Mouse (Mus musculus) embryonic facial prominence, embryonic 14.5 days (tissue): ENCODE measurements around the gene Ttl. TPM values are rescaled to one million over a fixed set of nuclear protein-coding genes. Genes with fewer than 3 reads are reported as not detected.
A peak's percentile ranks its signal among the peaks of the same experiment; 100 is the strongest.

Source experiments
- ATAC-seq: fragments of 200-750 bp; cut with Nextera tagmentation; 2 replicates; pipeline ENCODE4 v1.8.0; 2017; ENCODE audit warnings: low read depth, moderate number of reproducible peaks, moderate TSS enrichment
- DNase-seq: peaks from one replicate; pipeline ENCODE4 v3.0.0-alpha.2; 2015; ENCODE audit warnings: low spot score
- H3K27ac ChIP-seq: fragments of 300-500 bp; sonication (generic); replicated peaks from 2 replicates; pipeline ENCODE4 v1.5.1; 2014; ENCODE audit warnings: low read depth, mild to moderate bottlenecking, low read length, moderate library complexity
- H3K27me3 ChIP-seq: fragments of 300-500 bp; sonication (generic); replicated peaks from 2 replicates; pipeline ENCODE4 v1.6.1; 2014; ENCODE audit warnings: low read length; ENCODE audit not compliant: control insufficient read depth, insufficient read depth
- H3K36me3 ChIP-seq: fragments of 300-500 bp; sonication (generic); 2 replicates; pipeline ENCODE4 v1.6.1; 2014; ENCODE audit warnings: low read length, mixed read lengths; ENCODE audit not compliant: control insufficient read depth, insufficient read depth
- H3K4me1 ChIP-seq: fragments of 300-500 bp; sonication (generic); 2 replicates; pipeline ENCODE4 v1.6.1; 2014; ENCODE audit warnings: antibody characterized with exemption, low read length; ENCODE audit not compliant: control insufficient read depth, insufficient read depth
- H3K4me2 ChIP-seq: fragments of 300-500 bp; sonication (generic); 2 replicates; pipeline ENCODE4 v1.6.1; 2014; ENCODE audit warnings: low read depth, mild to moderate bottlenecking, low read length, moderate library complexity, mixed read lengths
- H3K4me3 ChIP-seq: fragments of 300-500 bp; sonication (generic); 2 replicates; pipeline ENCODE4 v1.5.1; 2014; ENCODE audit warnings: low read depth, mild to moderate bottlenecking, low read length
- H3K9ac ChIP-seq: fragments of 300-500 bp; sonication (generic); 2 replicates; pipeline ENCODE4 v1.6.1; 2014; ENCODE audit warnings: low read depth, mild to moderate bottlenecking, low read length, moderate library complexity, mixed read lengths
- H3K9me3 ChIP-seq: fragments of 300-500 bp; sonication (generic); 2 replicates; pipeline ENCODE4 v1.6.1; 2016; ENCODE audit warnings: low read length; ENCODE audit not compliant: control insufficient read depth
- WGBS: fragments of 180-500 bp; shearing (Covaris S2); extraction: QIAGEN DNeasy Blood & Tissue Kit; methylation state at CpG from one replicate; pipeline ENCODE4 v1.1.7; 2014; 5-methylcytosine and 5-hydroxymethylcytosine counted together
- polyA plus RNA-seq: library from polyadenylated mRNA; unstranded; fragments of >200 nt; fragmentation: Nextera tagmentation; extraction: Ambion mirVana; gene quantifications from 2 replicates; pipeline ENCODE4 v1.2.1, GENCODE M21; 2014

Gene Ttl
- polyA plus RNA-seq, 1 experiment from 2014 or later: 18.4 TPM

- Histone ChIP-seq H3K4me3 (peak overlapping the region; percentile 75), H3K27me3 (no peaks in the 10 kb centered on the region), H3K9ac (peak overlapping the region; percentile 60), H3K27ac (peak overlapping the region; percentile 94), H3K9me3 (0 out of 2 replicates have a peak, but pooled peaks cover 6% of the 10 kb centered on the region), H3K4me2 (peak overlapping the region; percentile 87), H3K36me3 (peaks cover 53% of the 10 kb centered on the region), H3K4me1 (peaks cover 8% of the 10 kb centered on the region; the same call in 1 of the 2 replicates)
- ATAC-seq: peak; percentile 12
- peak; percentile 7 for DNase-seq
- 37% methylated on average over 18 of the region's 18 CpGs for WGBS
These were observed 64.3 kb downstream of the Ttl start for GRCm38 (mm10) chr2:129129987-129130545.

- 0 out of 2 replicates have a peak overlapping the region, but pooled peaks have one; percentile 60 for H3K9ac ChIP-seq
These were observed 65.0 kb downstream of the Ttl start for GRCm38 (mm10) chr2:129130776-129131175.

GRCm38 (mm10) chr2:129132231-129132630, 66.5 kb downstream of the Ttl start:
- no peak for DNase-seq
- H3K4me2 ChIP-seq: no peak overlapping the region
- no peak for ATAC-seq
- H3K4me1 ChIP-seq: peaks cover 8% of the 10 kb centered on the region; the same call in 1 of the 2 replicates
- peaks cover 35% of the 10 kb centered on the region for H3K36me3 ChIP-seq
- H3K9me3 ChIP-seq: 0 out of 2 replicates have a peak, but pooled peaks cover 6% of the 10 kb centered on the region
- no peak overlapping the region for H3K27ac ChIP-seq
- no peak overlapping the region for H3K4me3 ChIP-seq
- H3K27me3 ChIP-seq: no peaks in the 10 kb centered on the region
- 95% methylated on average over 7 of the region's 7 CpGs for WGBS
- H3K9ac ChIP-seq: no peak overlapping the region

More at GRCm38 (mm10) chr2:129130776-129131175, 65.0 kb downstream of the Ttl start:
- Histone ChIP-seq H3K36me3 (peaks cover 46% of the 10 kb centered on the region), H3K9me3 (0 out of 2 replicates have a peak, but pooled peaks cover 6% of the 10 kb centered on the region), H3K4me2 (peak overlapping the region; percentile 87), H3K4me1 (peaks cover 8% of the 10 kb centered on the region; the same call in 1 of the 2 replicates), H3K4me3 (peak overlapping the region; percentile 75; the same call in 1 of the 2 replicates), H3K27ac (no peak overlapping the region), H3K27me3 (no peaks in the 10 kb centered on the region)
- ATAC-seq (no peak), DNase-seq (no peak)
- WGBS: 95% methylated on average over 2 of the region's 2 CpGs

GRCm38 (mm10) chr2:129133006-129133805, 67.5 kb downstream of the Ttl start:
- no peak for ATAC-seq
- peaks cover 26% of the 10 kb centered on the region for H3K36me3 ChIP-seq
- no peak overlapping the region for H3K4me3 ChIP-seq
- H3K27me3 ChIP-seq: no peaks in the 10 kb centered on the region
- H3K4me2 ChIP-seq: no peak overlapping the region
- no peak overlapping the region for H3K9ac ChIP-seq
- H3K27ac ChIP-seq: no peak overlapping the region
- 94% methylated on average over 14 of the region's 14 CpGs for WGBS
- no peak for DNase-seq
- peaks cover 8% of the 10 kb centered on the region; the same call in 1 of the 2 replicates for H3K4me1 ChIP-seq
- H3K9me3 ChIP-seq: 0 out of 2 replicates have a peak, but pooled peaks cover 6% of the 10 kb centered on the region

- Histone ChIP-seq H3K4me3 (no peak overlapping the region), H3K36me3 (no peaks in the 10 kb centered on the region), H3K4me2 (no peak overlapping the region), H3K9ac (no peak overlapping the region), H3K27ac (no peak overlapping the region), H3K9me3 (no peaks in the 10 kb centered on the region), H3K4me1 (no peaks in the 10 kb centered on the region), H3K27me3 (no peaks in the 10 kb centered on the region)
- no peak for DNase-seq
- WGBS: 87% methylated on average over 10 of the region's 10 CpGs
- ATAC-seq: no peak
These were observed 74.2 kb downstream of the Ttl start for GRCm38 (mm10) chr2:129139906-129140305.

Other genes with a start within 250 kb of the Ttl start
- gene Tmem87b, start 247.8 kb upstream of the Ttl start, polyA plus RNA-seq: 26.8 and 28.4 TPM in 2 replicates
- gene Fbln7, start 203.0 kb upstream of the Ttl start, polyA plus RNA-seq: 9.1 and 9.8 TPM in 2 replicates
- gene Zc3h8, start 121.9 kb upstream of the Ttl start, polyA plus RNA-seq: 7.1 and 7.3 TPM in 2 replicates
- 1.4 and 2.3 TPM in 2 replicates for gene Zc3h6, start 98.5 kb upstream of the Ttl start, polyA plus RNA-seq
- gene Gm10762, start 98.2 kb upstream of the Ttl start, polyA plus RNA-seq: 15.8 and 16.8 TPM in 2 replicates
- 0.18 and 0.20 TPM in 2 replicates for gene Vinac1, start 17.8 kb upstream of the Ttl start, polyA plus RNA-seq
- gene Polr1b, start 35.1 kb downstream of the Ttl start, polyA plus RNA-seq: 9.2 and 11.5 TPM in 2 replicates
- gene Chchd5, start 63.8 kb downstream of the Ttl start, polyA plus RNA-seq: 25.8 and 30.3 TPM in 2 replicates
- 23.7 and 28.8 TPM in 2 replicates for gene Slc20a1, start 132.8 kb downstream of the Ttl start, polyA plus RNA-seq
- gene Ckap2l, start 231.3 kb downstream of the Ttl start, polyA plus RNA-seq: 47.6 and 53.0 TPM in 2 replicates
- gene Il1a, start 244.0 kb downstream of the Ttl start, polyA plus RNA-seq: 0.21 TPM in 1 of 2 replicates, not detected in the other